In genomic region chr3:144376463-144377402, GRCm38 (mm10) we compare ENCODE assay signal across 15 mouse cellular contexts.
"Had no signal": no experiment of that assay in that cellular context is flagged by ENCODE, and none has a peak within 500 bp of the region (broad histone marks: within the 10 kb centered on the region; RNA-seq: fewer than 3 reads in every experiment).

No protein-coding gene starts in this region.

- H3K27me3 ChIP-seq: liver, embryonic 13.5 days; midbrain, embryonic 13.5 days had no signal

- H3K4me3 ChIP-seq: layer of hippocampus, adult 2 months; limb, embryonic 13.5 days; liver, embryonic 13.5 days; midbrain, embryonic 13.5 days; neural tube, embryonic 13.5 days had no signal

- H3K27ac ChIP-seq: kidney, postnatal 0 days; liver, embryonic 13.5 days; macrophage; midbrain, embryonic 13.5 days had no signal

- H3K9me3 ChIP-seq: limb, embryonic 13.5 days; liver, embryonic 13.5 days; midbrain, embryonic 13.5 days; neural tube, embryonic 13.5 days had no signal

- H3K36me3 ChIP-seq: limb, embryonic 13.5 days; liver, embryonic 13.5 days; midbrain, embryonic 13.5 days; neural tube, embryonic 13.5 days had no signal

- H3K4me2 ChIP-seq: liver, embryonic 13.5 days; midbrain, embryonic 13.5 days had no signal

- H3K9ac ChIP-seq: limb, embryonic 13.5 days; liver, embryonic 13.5 days; midbrain, embryonic 13.5 days had no signal

- DNase-seq: kidney, postnatal 25 days; layer of hippocampus, adult 9-11 months; liver; liver, embryonic 13.5 days; lung, adult 2 months; right cerebral cortex, postnatal 25 days; spleen, adult 18-20 months; thymus, adult 18-20 months; thymus, postnatal 36 days had no signal
